Mouse (Mus musculus): ENCODE data around the gene Rpl35.

The Rpl35 gene

DNA sequence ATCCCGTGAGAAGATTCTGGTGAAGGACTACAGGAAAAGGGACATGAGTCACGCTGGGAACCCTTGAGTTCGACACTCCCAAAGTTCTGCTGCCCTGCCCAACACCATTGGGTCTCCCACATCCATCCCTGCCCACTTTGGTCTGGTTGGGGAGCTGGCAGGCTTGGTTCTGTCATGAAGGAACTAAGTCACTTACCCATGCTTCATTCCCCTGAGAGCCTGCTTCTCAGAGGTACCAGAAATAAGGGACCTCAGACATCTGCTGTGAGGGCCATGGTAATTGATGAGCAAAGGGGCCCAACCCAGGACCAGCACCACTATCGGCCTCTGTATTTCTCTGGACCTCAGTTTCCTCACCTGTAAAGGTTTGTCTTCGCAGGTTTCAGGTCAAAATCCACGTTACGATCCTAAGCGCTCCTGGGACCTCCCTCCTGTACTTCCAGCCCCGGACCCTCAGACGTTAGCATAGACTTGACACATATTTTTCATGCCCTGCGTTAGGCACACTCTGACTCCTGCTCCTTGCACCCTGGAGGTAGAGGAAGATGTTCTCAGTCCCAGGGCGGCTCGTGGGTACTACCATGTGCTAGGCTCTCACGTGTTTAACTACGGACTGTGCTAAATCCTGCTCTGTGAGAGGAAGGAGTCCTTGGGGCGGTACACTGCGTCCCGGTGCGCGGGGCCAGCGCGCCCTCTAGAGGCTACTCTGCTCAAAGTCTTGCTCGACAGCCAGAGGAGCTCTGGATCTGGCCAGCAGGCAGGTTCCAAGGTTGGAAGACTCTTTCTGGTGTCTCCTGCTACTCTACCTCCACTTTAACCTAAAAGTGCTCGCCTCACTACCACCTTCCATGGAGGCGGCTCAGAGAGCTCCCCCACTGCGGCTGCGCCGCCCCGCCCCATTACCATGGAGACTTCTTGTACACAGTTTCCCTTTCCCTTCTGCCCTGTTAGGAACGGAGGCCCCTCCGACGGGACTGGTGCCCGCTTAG is 7.7 kb downstream of the Rpl35 start, which contains the start of gene Wdr38:
Gene Wdr38, plus strand, starts transcription at position 91 of the 989 bp plus-strand sequence.
- DNase-seq (ENCODE audit: low read depth, low spot score): peak; percentile 81

GRCm38 (mm10) chr2:38992452-38992851 is 13.0 kb downstream of the Rpl35 start:
- no peak for DNase-seq (ENCODE audit: low read depth, low spot score)

DNA sequence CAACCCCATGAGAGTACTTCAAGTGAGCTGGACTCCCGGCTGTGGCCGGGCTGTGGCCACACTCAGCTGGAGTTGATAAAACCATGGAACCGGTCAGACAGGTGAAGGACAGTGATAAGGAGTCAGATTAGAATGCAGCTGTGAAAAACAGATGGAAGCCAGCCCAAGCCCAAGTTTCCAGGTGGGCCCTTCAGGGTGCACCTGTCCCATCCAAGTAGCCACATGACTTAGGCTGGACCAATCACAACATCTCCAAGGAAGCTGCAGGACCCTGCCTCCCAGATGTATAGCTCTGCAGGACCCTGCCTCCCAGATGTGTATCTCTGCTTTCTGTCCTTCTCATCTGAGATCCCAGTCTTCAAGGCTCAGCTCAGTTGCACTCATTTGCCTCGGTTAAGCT is 13.4 kb downstream of the Rpl35 start:
- no peak for DNase-seq (ENCODE audit: low read depth, low spot score)

GRCm38 (mm10) chr2:38988929-38989328 is 16.5 kb downstream of the Rpl35 start:
- DNase-seq (ENCODE audit: low read depth, low spot score): no peak

- no peak for DNase-seq (ENCODE audit: low read depth, low spot score)
These were observed 17.5 kb downstream of the Rpl35 start for GRCm38 (mm10) chr2:38987803-38988510.

DNA sequence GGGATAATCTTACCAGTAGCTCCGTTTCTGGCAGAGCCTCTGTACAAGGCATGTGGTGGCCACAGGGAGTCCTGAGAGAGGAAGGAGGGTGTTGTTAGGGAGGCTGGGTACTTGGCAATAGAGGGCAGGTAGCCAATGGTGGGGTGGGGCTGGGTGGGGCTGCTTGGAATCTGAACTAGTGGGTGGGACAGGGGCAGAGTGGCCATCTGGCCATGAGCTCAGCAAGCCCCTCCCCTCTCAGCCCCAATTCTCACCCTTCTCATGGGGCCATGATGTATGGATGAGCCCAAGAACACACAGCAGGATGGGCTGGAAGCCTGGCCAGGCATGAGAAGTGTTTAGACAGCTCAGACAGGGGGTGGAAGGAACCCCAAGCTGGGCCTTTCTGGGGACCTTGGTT is 18.1 kb downstream of the Rpl35 start:
- no peak for DNase-seq (ENCODE audit: low read depth, low spot score)

DNA sequence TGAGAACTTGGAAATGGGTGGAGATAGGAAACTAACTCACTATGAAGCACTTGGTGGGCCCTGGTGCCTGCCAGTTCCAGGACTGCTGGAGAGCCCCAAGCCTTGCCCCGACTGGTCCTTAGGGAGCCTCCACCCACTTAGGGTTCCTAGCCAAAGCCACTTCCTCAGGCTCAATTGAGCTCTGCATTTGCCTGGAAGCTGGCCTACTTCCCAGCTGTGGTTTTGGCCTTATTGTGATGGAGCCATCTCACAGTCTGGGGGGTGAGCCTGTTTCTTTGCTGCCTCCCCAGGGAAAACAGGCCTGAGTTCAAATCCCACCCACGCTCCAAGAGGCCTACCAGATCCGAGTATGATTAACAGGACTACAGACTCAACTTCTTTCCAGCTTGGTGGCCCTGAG is 18.8 kb downstream of the Rpl35 start:
- peak; percentile 81 for DNase-seq (ENCODE audit: low read depth, low spot score)

GRCm38 (mm10) chr2:38983456-38983855 is 22.0 kb downstream of the Rpl35 start:
- DNase-seq (ENCODE audit: low read depth, low spot score): no peak

DNA sequence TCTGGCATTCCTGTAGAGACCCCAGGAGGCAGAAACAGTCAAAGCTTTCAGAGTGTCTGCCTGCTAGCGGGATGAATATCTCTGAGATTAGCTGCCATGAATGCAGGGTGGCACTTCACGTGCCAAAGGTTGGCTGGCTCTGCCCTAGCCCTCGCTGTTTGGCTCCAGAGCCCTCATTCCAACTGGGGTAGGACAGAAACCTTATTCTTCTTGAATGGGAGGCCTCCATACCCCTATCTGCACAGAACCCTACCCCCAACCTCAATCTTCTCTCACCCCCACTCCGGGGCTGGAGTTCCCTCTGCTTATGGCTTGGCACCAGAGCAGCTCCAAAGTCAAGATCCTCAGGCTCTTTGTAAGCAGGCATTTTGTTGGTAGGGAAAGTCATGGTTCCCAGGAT is 27.6 kb downstream of the Rpl35 start:
- no peak for DNase-seq (ENCODE audit: low read depth, low spot score)

- DNase-seq (ENCODE audit: low read depth, low spot score): no peak
These were observed 29.3 kb downstream of the Rpl35 start for GRCm38 (mm10) chr2:38975941-38976805.

- no peak for DNase-seq (ENCODE audit: low read depth, low spot score)
These were observed 30.2 kb downstream of the Rpl35 start for GRCm38 (mm10) chr2:38975181-38975580.

- DNase-seq (ENCODE audit: low read depth, low spot score): no peak
These were observed 31.3 kb downstream of the Rpl35 start for GRCm38 (mm10) chr2:38974171-38974570.

DNA sequence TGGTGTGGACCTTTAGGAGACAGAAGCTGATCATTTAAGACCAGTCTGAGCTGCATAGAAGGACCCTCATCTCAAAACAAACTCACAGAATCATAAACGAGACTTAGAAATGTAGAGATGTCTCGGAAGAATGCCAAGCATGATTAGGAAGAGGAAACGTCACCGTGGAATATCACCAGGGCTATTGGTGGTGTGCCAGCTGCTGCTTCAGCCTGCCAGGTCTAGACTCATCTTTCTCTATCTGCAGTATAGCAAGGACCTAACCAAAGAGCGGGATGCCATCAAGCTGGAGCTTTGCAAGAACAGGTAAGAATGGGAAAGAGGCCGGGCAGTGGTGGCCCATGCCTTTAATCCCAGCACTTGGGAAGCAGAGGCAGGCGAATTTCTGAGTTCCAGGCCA is 31.7 kb downstream of the Rpl35 start:
- DNase-seq (ENCODE audit: low read depth, low spot score): no peak

GRCm38 (mm10) chr2:38973223-38973622 is 32.2 kb downstream of the Rpl35 start:
- DNase-seq (ENCODE audit: low read depth, low spot score): no peak

- DNase-seq (ENCODE audit: low read depth, low spot score): no peak
These were observed 35.4 kb downstream of the Rpl35 start for GRCm38 (mm10) chr2:38970057-38970456.

GRCm38 (mm10) chr2:38969650-38970049 is 35.8 kb downstream of the Rpl35 start:
- DNase-seq (ENCODE audit: low read depth, low spot score): no peak

- DNase-seq (ENCODE audit: low read depth, low spot score): no peak
These were observed 41.2 kb downstream of the Rpl35 start for GRCm38 (mm10) chr2:38964198-38964597.

DNA sequence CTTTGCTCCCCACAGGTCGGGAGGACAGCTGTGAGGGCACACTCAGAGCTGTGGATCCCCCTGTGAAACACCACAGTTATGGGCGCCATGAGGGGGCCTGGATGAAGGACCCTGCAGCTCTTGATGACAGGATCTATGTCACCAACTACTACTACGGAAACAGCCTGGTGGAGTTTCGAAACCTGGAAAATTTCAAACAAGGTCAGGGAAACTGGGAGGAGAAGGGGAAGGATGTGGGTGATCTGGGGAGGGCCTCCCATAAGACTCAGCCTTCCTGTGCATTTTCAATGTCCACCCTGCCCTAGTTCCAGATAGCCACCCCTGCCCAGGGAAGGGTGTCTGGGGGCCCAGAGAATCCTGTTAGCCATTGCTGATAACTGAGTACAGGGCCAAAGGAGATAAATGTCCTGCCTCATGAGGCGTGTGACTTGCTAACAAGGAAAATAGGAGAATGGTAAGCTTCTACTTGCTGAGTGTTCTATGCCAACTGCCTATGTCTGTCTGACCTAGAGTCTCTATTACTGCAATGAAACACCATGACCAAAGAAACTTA is 47.7 kb downstream of the Rpl35 start:
- DNase-seq (ENCODE audit: low read depth, low spot score): no peak

GRCm38 (mm10) chr2:38956062-38956461 is 49.4 kb downstream of the Rpl35 start:
- DNase-seq (ENCODE audit: low read depth, low spot score): no peak

GRCm38 (mm10) chr2:38953152-38953883 is 52.1 kb downstream of the Rpl35 start:
- peak; percentile 86 for DNase-seq (ENCODE audit: low read depth, low spot score)
